Mouse (Mus musculus) ovary, adult 18-20 months (tissue): ENCODE measurements around the gene Nceh1.
A peak's percentile ranks its signal among the peaks of the same experiment; 100 is the strongest.
"Not testable (repeated sequence)": the region's sequence is repeated elsewhere in the genome, so short reads cannot be mapped to it uniquely, and the experiment has no call there.

ENCODE experiments used
- DNase-seq: peaks from one replicate; pipeline ENCODE4 v3.0.0; 2022; ENCODE audit warnings: low spot score, mixed read lengths

Nceh1 gene

DNA sequence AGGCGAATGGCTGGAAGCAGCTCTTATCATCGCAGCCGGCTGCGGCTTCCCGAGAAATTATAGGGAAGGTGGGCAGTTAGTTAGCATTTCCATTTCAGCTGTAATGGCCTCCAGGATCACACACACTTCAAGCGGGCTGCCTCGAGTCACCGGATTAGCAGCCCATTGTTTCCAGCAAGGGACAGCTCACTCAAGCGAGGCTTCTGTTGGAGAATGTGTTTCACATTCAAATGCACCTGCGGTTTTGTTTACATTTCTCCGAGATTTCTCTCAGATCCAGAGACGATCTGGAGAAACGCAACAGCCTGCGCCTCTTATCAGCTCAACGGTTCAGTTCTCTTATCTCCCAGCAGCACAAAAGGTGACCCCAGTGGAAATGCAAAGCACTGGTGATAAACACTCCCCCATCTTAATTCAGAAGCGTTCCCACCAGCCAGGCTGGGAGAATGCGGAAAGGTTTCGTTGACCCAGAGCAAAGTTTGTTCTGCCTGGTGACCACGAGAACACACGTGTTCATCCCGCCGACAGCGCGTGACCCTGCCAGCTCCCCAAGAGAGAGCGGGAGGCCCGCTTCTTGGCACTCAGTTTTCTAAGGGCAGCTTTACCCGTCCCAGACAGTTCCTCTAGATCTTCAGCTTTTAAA lies 100.4 kb downstream of the Nceh1 start:
- peak; percentile 37 for DNase-seq

DNA sequence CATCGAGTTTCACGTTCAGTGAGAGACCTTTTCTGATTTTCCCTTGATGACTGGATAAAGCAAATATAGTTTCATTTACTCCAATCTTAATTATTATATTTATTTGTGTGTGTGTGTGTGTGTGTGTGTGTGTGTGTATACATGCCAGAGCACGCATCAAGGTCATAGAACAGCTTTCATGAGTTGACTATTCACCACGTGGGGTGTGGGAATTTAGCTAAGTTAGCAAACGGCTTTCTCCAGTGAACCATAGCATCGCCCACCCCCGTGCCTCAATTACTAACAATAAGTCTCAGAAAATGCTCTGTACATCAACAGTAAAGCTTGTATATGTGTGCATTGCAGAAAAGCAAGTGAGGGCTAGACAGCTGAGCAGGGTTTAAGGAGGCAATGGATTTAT lies 101.0 kb downstream of the Nceh1 start:
- DNase-seq = no peak

GRCm38 (mm10) chr3:27284227-27284626 lies 101.5 kb downstream of the Nceh1 start:
- DNase-seq = no peak

- no peak for DNase-seq
These were observed 102.3 kb downstream of the Nceh1 start for GRCm38 (mm10) chr3:27285072-27285471.

- DNase-seq = no peak
These were observed 105.5 kb downstream of the Nceh1 start for GRCm38 (mm10) chr3:27288301-27288700.

DNA sequence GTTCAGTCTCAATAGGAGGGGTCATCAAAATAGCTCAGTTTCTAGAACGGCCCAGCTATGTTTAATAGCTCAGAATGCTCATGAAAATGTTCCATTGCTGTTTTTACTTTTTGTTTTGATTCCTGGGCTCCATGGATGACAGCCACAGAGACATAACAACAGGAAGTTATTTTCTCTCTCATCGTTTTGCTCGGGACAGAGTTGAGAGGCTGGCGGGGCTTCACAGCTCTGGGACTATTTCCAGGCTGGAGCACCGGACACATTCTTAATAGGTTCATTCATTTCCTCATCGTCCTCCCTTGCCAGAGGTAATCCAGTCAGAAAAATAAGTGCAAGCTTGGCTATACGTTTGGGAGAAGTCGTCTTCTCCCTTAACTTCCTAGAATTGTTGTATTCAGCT lies 106.1 kb downstream of the Nceh1 start:
- DNase-seq = peak; percentile 22

DNA sequence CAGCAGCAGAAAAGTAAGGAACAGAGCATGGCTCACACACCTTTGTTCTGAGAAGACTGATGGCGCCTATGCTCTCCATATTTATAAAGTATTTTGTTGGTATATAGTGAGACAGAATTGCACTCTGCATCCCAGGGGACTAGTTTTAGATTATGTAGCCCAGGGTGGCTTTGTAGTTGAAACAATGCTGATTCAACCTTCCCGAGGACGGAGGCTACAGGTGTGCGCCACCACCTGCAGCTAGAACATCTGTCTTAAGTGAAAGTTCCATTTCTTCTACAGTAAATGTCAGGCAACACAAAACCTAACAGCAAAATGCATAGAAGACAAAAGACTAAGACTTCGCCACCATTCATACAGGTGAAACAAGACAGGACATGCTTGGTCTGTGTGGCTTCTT lies 107.5 kb downstream of the Nceh1 start:
- no peak for DNase-seq

DNA sequence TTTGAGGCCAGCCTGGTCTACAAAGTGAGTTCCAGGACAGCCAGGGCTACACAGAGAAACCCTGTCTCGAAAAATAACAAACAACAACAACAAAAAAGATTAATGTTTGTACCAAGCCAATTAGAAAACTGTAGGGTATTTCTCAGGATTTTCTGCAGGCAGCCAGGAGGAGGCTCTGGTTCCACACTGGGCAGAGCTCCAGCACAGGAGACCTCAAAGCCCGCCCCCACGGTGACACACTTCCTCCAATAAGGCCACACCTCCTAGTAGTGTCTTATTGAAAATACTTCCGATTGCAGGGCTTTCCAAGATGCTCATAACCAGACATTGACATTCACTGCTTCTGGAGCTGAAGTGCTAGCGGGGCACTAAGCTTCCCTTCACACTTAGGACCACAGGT lies 108.2 kb downstream of the Nceh1 start:
- DNase-seq = not testable (repeated sequence)

DNA sequence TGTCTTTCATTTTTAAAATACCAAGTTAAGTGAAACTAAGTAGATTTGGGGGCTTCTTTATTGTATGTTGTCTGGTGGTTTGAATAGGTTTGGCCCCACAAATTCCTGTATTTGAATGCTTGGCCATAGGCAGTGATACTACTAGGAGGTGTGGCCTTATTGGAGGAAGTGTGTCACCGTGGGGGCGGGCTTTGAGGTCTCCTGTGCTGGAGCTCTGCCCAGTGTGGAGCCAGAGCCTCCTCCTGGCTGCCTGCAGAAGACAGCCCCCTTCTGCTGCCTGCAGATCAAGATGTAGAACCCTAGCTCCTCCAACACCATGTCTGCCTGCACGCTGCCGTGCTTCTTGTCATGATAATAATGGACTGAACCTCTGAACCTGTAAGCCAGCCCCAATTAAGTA lies 108.6 kb downstream of the Nceh1 start:
- not testable (repeated sequence) for DNase-seq

- DNase-seq = no peak
These were observed 111.0 kb downstream of the Nceh1 start for GRCm38 (mm10) chr3:27293645-27294385.

DNA sequence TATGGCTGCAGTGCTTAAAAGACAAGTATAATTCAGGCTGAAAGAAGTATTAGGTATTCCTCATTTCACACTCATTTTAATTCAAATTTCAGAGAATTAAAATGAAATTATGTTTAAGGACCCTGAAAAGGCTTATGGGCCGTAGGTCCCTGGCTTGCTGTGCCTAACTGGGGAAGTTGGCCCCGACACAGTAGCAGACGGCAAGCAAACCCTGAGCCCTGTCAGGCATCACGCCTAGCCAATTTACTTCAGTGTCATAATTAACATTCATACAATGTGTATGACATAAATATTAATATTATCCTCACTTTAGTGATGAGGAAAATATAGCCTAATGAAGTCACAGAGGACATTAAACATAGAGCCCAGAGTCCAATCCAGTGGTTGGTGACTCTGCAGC lies 117.7 kb downstream of the Nceh1 start:
- no peak for DNase-seq

DNA sequence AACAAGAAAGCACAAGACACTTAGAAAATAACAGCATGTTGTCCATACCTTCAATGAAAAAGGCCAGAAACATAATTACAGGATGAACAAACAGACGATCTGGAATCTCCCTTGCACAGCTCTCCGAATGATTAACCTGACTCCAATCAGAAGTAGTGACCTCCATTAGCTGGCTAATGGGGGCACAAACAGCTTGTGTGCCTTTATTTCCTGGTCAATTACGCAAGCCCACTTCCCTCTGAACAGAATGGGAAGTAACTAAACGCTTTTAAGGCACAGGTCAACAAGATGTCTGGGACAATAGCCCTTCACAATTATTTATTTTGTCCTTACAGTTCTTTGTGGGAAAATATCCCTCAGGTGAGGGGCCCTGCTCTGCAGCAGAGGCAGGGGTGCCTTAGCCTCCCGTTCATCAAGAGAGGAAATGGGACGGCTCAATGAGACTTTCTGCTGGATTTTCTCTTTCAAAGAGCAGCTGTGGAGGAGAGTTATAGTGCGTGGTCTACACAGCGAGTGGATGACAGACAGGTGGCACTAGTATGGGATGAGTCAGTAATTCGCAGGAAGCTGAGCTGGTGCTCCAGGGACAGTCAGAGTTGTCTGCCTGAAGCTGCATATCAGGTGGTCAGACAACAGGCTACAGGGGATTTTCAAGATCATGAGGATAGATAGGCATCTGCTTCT lies 119.7 kb downstream of the Nceh1 start:
- no peak for DNase-seq

DNA sequence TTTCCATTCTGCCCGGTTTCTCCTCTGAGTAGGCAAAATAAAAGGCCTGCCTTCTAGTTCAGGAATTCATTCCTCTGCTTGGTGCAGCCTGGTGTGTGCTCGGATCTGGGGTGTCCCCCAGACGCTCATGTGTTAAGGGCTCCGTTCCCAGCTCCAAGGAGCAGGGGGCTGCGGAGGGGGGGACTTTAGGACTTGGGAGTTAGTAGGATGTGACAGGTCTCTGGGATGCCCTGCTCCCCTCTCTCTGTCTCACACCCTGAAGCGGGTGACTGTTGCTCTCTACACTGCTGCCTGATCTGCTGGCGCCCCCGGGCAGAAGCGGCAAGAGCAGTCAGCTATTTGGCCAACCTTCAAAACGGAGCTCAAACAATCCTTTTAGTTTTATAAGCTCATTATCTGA lies 124.0 kb downstream of the Nceh1 start:
- no peak for DNase-seq

DNA sequence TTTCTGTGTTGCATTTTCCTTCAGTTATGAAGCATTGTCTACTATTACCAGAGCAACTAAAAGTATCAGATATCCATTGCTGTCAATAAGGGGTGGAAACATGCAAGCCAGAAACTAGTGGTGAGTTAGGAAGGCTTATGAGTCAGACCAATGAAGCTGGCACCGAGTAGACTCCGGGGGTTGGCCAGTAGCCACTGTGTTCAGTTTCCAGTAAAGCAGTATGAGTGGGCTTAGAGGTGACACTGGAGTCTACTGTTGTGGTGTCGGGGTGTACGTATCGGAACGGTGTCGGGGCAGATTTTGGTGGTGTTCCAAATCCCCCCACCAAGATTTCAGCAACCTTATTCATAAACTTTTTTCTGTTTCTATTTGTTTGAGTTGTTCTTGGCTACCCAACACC lies 128.2 kb downstream of the Nceh1 start:
- no peak for DNase-seq

- no peak for DNase-seq
These were observed 128.7 kb downstream of the Nceh1 start for GRCm38 (mm10) chr3:27311475-27311874.

- no peak for DNase-seq
These were observed 131.9 kb downstream of the Nceh1 start for GRCm38 (mm10) chr3:27314506-27315164.

- DNase-seq = peak; percentile 28
These were observed 134.0 kb downstream of the Nceh1 start, which contains the start of gene Tnfsf10 for GRCm38 (mm10) chr3:27316559-27317287. Gene Tnfsf10, plus strand, starts transcription at chr3:27317028.

GRCm38 (mm10) chr3:27317288-27318024 lies 134.7 kb downstream of the Nceh1 start:
- DNase-seq = no peak

- DNase-seq = no peak
These were observed 136.9 kb downstream of the Nceh1 start for GRCm38 (mm10) chr3:27319650-27320049.

- no peak for DNase-seq
These were observed 138.1 kb downstream of the Nceh1 start for GRCm38 (mm10) chr3:27320613-27321495.
